ENCODE assay signal across 8 mouse cellular contexts in the genomic region with DNA sequence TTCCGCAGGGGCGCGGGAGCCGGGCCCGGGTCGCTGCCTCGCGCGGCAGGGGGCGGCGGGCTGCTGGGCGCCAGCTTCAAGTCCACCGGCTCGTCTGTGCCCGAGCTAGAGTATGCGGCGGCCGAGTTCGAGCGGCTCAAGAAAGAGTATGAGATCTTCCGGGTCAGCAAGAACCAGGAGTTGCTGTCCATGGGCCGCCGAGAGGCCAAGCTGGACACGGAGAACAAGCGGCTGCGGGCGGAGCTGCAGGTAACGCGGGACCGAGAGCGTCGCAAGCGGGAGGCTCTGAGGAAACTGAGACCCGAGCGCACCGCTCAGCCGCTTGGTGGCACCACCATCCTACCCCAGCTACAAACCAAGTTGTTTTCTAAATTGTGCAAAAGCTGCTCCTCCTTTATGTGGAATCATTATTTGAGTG. TPM values are rescaled to one million over a fixed set of nuclear protein-coding genes. Genes with fewer than 3 reads are reported as not detected.
DNase-seq lines count a peak whose midpoint lies in the region; ATAC-seq and TF ChIP-seq lines count a peak whose summit lies in the region.

No protein-coding gene starts in this region.

- H3K9me3 ChIP-seq in heart, embryonic 16.5 days (replicated peaks; ENCODE audit: control insufficient read depth, low read length), result no peaks in the 10 kb centered on the region

- H3K27ac ChIP-seq in spleen, adult 2 months (ENCODE audit: insufficient read depth, low read length), result peak overlapping the region; percentile 52; the same call in 1 of the 2 replicates
- peak overlapping the region; percentile 77 for H3K27ac ChIP-seq in heart, embryonic 16.5 days (ENCODE audit: low read length)

- H3K36me3 ChIP-seq in spleen, adult 2 months (ENCODE audit: control insufficient read depth, insufficient read depth, low read length), result no peaks in the 10 kb centered on the region
- peaks cover 7% of the 10 kb centered on the region; the same call in 1 of the 2 replicates for H3K36me3 ChIP-seq in heart, embryonic 16.5 days (ENCODE audit: control insufficient read depth, insufficient read depth)

- WGBS in spleen, adult 2 months, result 1% methylated on average over 37 of the region's 37 CpGs
- under 1% methylated on average over 37 of the region's 37 CpGs for WGBS in heart, embryonic 16.5 days

- peak; percentile 41 to 63 for DNase-seq in spleen, adult 2 months (ENCODE audit: low read depth in 1 of 2, low spot score in 2 of 2)
- DNase-seq in spleen, adult 12 weeks (ENCODE audit: low spot score), result no peak
- peak; percentile 53 for DNase-seq in c-Kit-positive CD71-negative TER-119-negative erythroid progenitor cells, embryonic 14.5 days (ENCODE audit: low read depth)
- DNase-seq in layer of hippocampus, adult 9-10 months (ENCODE audit: low spot score), result peak; percentile 26
- DNase-seq in lung, postnatal 36 days, result peak; percentile 73
- peak; percentile 77 for DNase-seq in right cerebral cortex, postnatal 14 days
- no peak for DNase-seq in frontal cortex, postnatal 10 days (ENCODE audit: low spot score in 2 of 2)

- peak; percentile 58; the same call in 1 of the 2 replicates for TF ChIP-seq CTCF in spleen, adult 2 months (IDR thresholded peaks at IDR 0.05; ENCODE audit: extremely low read depth, insufficient read depth, insufficient read length, insufficient replicate concordance)

- H3K4me1 ChIP-seq in spleen, adult 2 months (ENCODE audit: control insufficient read depth, insufficient read depth, insufficient read length), result peaks cover 4% of the 10 kb centered on the region
- H3K4me1 ChIP-seq in heart, embryonic 16.5 days (ENCODE audit: control insufficient read depth, insufficient read depth, low read length), result peaks cover 18% of the 10 kb centered on the region

- ATAC-seq in heart, embryonic 16.5 days (replicated peaks; ENCODE audit: extremely low read depth, insufficient read depth, low FRiP score), result peak; percentile 35

- no peaks in the 10 kb centered on the region for H3K27me3 ChIP-seq in spleen, adult 2 months (ENCODE audit: control insufficient read depth, insufficient read depth, low read length)
- no peaks in the 10 kb centered on the region for H3K27me3 ChIP-seq in heart, embryonic 16.5 days (ENCODE audit: control insufficient read depth, insufficient read depth, low read length)

- H3K4me2 ChIP-seq in heart, embryonic 16.5 days (ENCODE audit: low read depth, low read length), result peak overlapping the region; percentile 66

- no peak for TF ChIP-seq POLR2A in spleen, adult 2 months (IDR thresholded peaks at IDR 0.05; ENCODE audit: low read depth, low read length)

- peak overlapping the region; percentile 81 for H3K9ac ChIP-seq in heart, embryonic 16.5 days (ENCODE audit: low read length)

- peak overlapping the region; percentile 64 for H3K4me3 ChIP-seq in spleen, adult 2 months (ENCODE audit: extremely low read depth, insufficient read depth, insufficient read length)
- H3K4me3 ChIP-seq in heart, embryonic 16.5 days (ENCODE audit: low read length), result peak overlapping the region; percentile 76

RNA-seq across cellular contexts. Expression of gene Nphp3, which starts 0.6 kb away (rescaled TPM):
- 2.4 and 4.1 TPM in 2 replicates for polyA plus RNA-seq in spleen, adult 2 months (2012; rRNA removed)
- 3.4 TPM in 2 replicates for polyA plus RNA-seq in heart, embryonic 16.5 days (2015; fragmentation: Nextera tagmentation; extraction: Ambion mirVana)

RNA-seq across cellular contexts. Expression of gene Gm28305, which starts 37.5 kb away (rescaled TPM):
- polyA plus RNA-seq in spleen, adult 2 months (2012; rRNA removed), result not detected in 2 replicates
- polyA plus RNA-seq in heart, embryonic 16.5 days (2015; fragmentation: Nextera tagmentation; extraction: Ambion mirVana), result not detected in 2 replicates

Comparison
In these comparisons a context has a peak if more than half of its experiments do, and no peak if none do; other contexts are left out.
1. DNase-seq: peak in spleen, adult 2 months (2 of 2), c-Kit-positive CD71-negative TER-119-negative erythroid progenitor cells, embryonic 14.5 days (single experiment), layer of hippocampus, adult 9-10 months (single experiment), lung, postnatal 36 days (single experiment) and right cerebral cortex, postnatal 14 days (single experiment); none in spleen, adult 12 weeks (single experiment) and frontal cortex, postnatal 10 days (0 of 2).